Mouse (Mus musculus): ENCODE results near the gene Creg1. TPM values are rescaled to one million over a fixed set of nuclear protein-coding genes. Genes with fewer than 3 reads are reported as not detected.

The Creg1 gene
- total RNA-seq, 1 experiment: 15.7 TPM

- Histone ChIP-seq H3K4me3 (ENCODE audit: insufficient read depth in 1 of 2, low read depth in 1 of 2, low read length in 2 of 2, poor library complexity in 1 of 2, severe bottlenecking in 1 of 2) (no peak overlapping the region), H3K9me3 (ENCODE audit: control insufficient read depth, insufficient read depth, low read depth, low read length) (no peaks in the 10 kb centered on the region), H3K36me3 (ENCODE audit: control insufficient read depth, insufficient read depth, low read length, poor library complexity, severe bottlenecking) (no peaks in the 10 kb centered on the region), H3K4me1 (ENCODE audit: control insufficient read depth in 2 of 2, insufficient read depth in 2 of 2, low read length in 2 of 2, poor library complexity in 1 of 2) (peaks cover 10 to 11% of the 10 kb centered on the region in 2 experiments; a peak in 3 of 4 replicates), H3K9ac (ENCODE audit: insufficient read depth, low read depth, low read length, poor library complexity, severe bottlenecking) (no peak overlapping the region), H3K27ac (ENCODE audit: insufficient read depth, low read depth, low read length, poor library complexity, severe bottlenecking) (no peak overlapping the region)
- no peak for TF ChIP-seq CHD2 (IDR thresholded peaks at IDR 0.05; ENCODE audit: low read depth, low read length)
- no peak for TF ChIP-seq HCFC1 (IDR thresholded peaks at IDR 0.05; ENCODE audit: borderline replicate concordance, insufficient read depth, low read length)
- peak; percentile 72 for TF ChIP-seq ZC3H11A (IDR thresholded peaks at IDR 0.05; ENCODE audit: borderline replicate concordance, low read depth, low read length)
- TF ChIP-seq MAFK (IDR thresholded peaks at IDR 0.05; ENCODE audit: insufficient read depth, low read depth, low read length): no peak
- no peak for DNase-seq (ENCODE audit: low read depth, low spot score)
- in situ Hi-C loops (cut with MboI; ENCODE audit: low sequenced_read_pairs in 2 of 2, unreplicated experiment in 2 of 2): loop anchor here (10.0 to 25.0 kb wide), 3 partner anchors 379 to 539 kb away; no protein-coding TSS in a partner anchor
Observed at GRCm38 (mm10) chr1:165775518-165776294, 12.2 kb downstream of the Creg1 start.

- in situ Hi-C loops (cut with MboI; ENCODE audit: low sequenced_read_pairs in 2 of 2, unreplicated experiment in 2 of 2): loop anchor here (10.0 to 25.0 kb wide), 3 partner anchors 375 to 535 kb away; no protein-coding TSS in a partner anchor
- H3K9me3 ChIP-seq (ENCODE audit: control insufficient read depth, insufficient read depth, low read depth, low read length): no peaks in the 10 kb centered on the region
- peaks cover 0 to 7% of the 10 kb centered on the region in 2 experiments; a peak in 1 of 4 replicates for H3K4me1 ChIP-seq (ENCODE audit: control insufficient read depth in 2 of 2, insufficient read depth in 2 of 2, low read length in 2 of 2, poor library complexity in 1 of 2)
- H3K9ac ChIP-seq (ENCODE audit: insufficient read depth, low read depth, low read length, poor library complexity, severe bottlenecking): no peak overlapping the region
- H3K36me3 ChIP-seq (ENCODE audit: control insufficient read depth, insufficient read depth, low read length, poor library complexity, severe bottlenecking): no peaks in the 10 kb centered on the region
- TF ChIP-seq MAFK (IDR thresholded peaks at IDR 0.05; ENCODE audit: insufficient read depth, low read depth, low read length) (no peak), CHD2 (IDR thresholded peaks at IDR 0.05; ENCODE audit: low read depth, low read length) (no peak)
- H3K27ac ChIP-seq (ENCODE audit: insufficient read depth, low read depth, low read length, poor library complexity, severe bottlenecking): no peak overlapping the region
- H3K4me3 ChIP-seq (ENCODE audit: insufficient read depth in 1 of 2, low read depth in 1 of 2, low read length in 2 of 2, poor library complexity in 1 of 2, severe bottlenecking in 1 of 2): 0 out of 4 replicates have a peak overlapping the region, but pooled peaks of 1 of the 2 experiments have one; percentile 19
- no peak for DNase-seq (ENCODE audit: low read depth, low spot score)
Observed at GRCm38 (mm10) chr1:165779954-165780585, 16.5 kb downstream of the Creg1 start.

GRCm38 (mm10) chr1:165780586-165781111, 17.1 kb downstream of the Creg1 start:
- no peaks in the 10 kb centered on the region for H3K9me3 ChIP-seq (ENCODE audit: control insufficient read depth, insufficient read depth, low read depth, low read length)
- no peak for DNase-seq (ENCODE audit: low read depth, low spot score)
- H3K4me1 ChIP-seq (ENCODE audit: control insufficient read depth in 2 of 2, insufficient read depth in 2 of 2, low read length in 2 of 2, poor library complexity in 1 of 2): peaks cover 0 to 7% of the 10 kb centered on the region in 2 experiments; a peak in 1 of 4 replicates
- in situ Hi-C loops (cut with MboI; ENCODE audit: low sequenced_read_pairs in 2 of 2, unreplicated experiment in 2 of 2): loop anchor here in 1 of 2 experiments (25.0 kb wide), 1 partner anchor 532 kb away; no protein-coding TSS in a partner anchor
- H3K9ac ChIP-seq (ENCODE audit: insufficient read depth, low read depth, low read length, poor library complexity, severe bottlenecking): peak overlapping the region; percentile 42; the same call in 1 of the 2 replicates
- H3K27ac ChIP-seq (ENCODE audit: insufficient read depth, low read depth, low read length, poor library complexity, severe bottlenecking): no peak overlapping the region
- no peaks in the 10 kb centered on the region for H3K36me3 ChIP-seq (ENCODE audit: control insufficient read depth, insufficient read depth, low read length, poor library complexity, severe bottlenecking)
- TF ChIP-seq ZC3H11A (IDR thresholded peaks at IDR 0.05; ENCODE audit: borderline replicate concordance, low read depth, low read length) (peak; percentile 67), ZNF384 (IDR thresholded peaks at IDR 0.05; ENCODE audit: low read depth, low read length) (peak; percentile 79), CHD2 (IDR thresholded peaks at IDR 0.05; ENCODE audit: low read depth, low read length) (no peak)
- peak overlapping the region in 1 of 2 experiments; percentile 45; a peak in 3 of 4 replicates for H3K4me3 ChIP-seq (ENCODE audit: insufficient read depth in 1 of 2, low read depth in 1 of 2, low read length in 2 of 2, poor library complexity in 1 of 2, severe bottlenecking in 1 of 2)

- no peak for DNase-seq (ENCODE audit: low read depth, low spot score)
- in situ Hi-C loops (cut with MboI; ENCODE audit: low sequenced_read_pairs in 2 of 2, unreplicated experiment in 2 of 2): loop anchor here in 1 of 2 experiments (25.0 kb wide), 1 partner anchor 531 kb away; no protein-coding TSS in a partner anchor
- no peaks in the 10 kb centered on the region for H3K9me3 ChIP-seq (ENCODE audit: control insufficient read depth, insufficient read depth, low read depth, low read length)
- no peak overlapping the region for H3K27ac ChIP-seq (ENCODE audit: insufficient read depth, low read depth, low read length, poor library complexity, severe bottlenecking)
- H3K9ac ChIP-seq (ENCODE audit: insufficient read depth, low read depth, low read length, poor library complexity, severe bottlenecking): no peak overlapping the region
- TF ChIP-seq CHD2 (IDR thresholded peaks at IDR 0.05; ENCODE audit: low read depth, low read length) (no peak), ZC3H11A (IDR thresholded peaks at IDR 0.05; ENCODE audit: borderline replicate concordance, low read depth, low read length) (no peak), MAFK (IDR thresholded peaks at IDR 0.05; ENCODE audit: insufficient read depth, low read depth, low read length) (no peak), HCFC1 (IDR thresholded peaks at IDR 0.05; ENCODE audit: borderline replicate concordance, insufficient read depth, low read length) (no peak), ZNF384 (IDR thresholded peaks at IDR 0.05; ENCODE audit: low read depth, low read length) (no peak)
- H3K36me3 ChIP-seq (ENCODE audit: control insufficient read depth, insufficient read depth, low read length, poor library complexity, severe bottlenecking): no peaks in the 10 kb centered on the region
- no peak overlapping the region for H3K4me3 ChIP-seq (ENCODE audit: insufficient read depth in 1 of 2, low read depth in 1 of 2, low read length in 2 of 2, poor library complexity in 1 of 2, severe bottlenecking in 1 of 2)
- H3K4me1 ChIP-seq (ENCODE audit: control insufficient read depth in 2 of 2, insufficient read depth in 2 of 2, low read length in 2 of 2, poor library complexity in 1 of 2): 0 out of 4 replicates have a peak, but pooled peaks cover 0 to 4% of the 10 kb centered on the region in 2 experiments
Observed at GRCm38 (mm10) chr1:165781426-165781825, 17.9 kb downstream of the Creg1 start.

Measured in ES-E14 (cell line).